Mouse (Mus musculus): ENCODE measurements at regions not wholly inside any gene's neighbourhood (a gene's known extent, or its start where the extent isn't known, plus 50 kb on each side); places are given as distances from the start of the nearest gene placed in this dataset.

GRCm38 (mm10) chr3:18725507-18725906, 777.3 kb downstream of the Cypt12 start:
- no peak for TF ChIP-seq CTCF (IDR thresholded peaks at IDR 0.05; ENCODE audit: low read depth)
- TF ChIP-seq EP300 (optimal IDR thresholded peaks at IDR 0.05): no peak

Measured in stomach, postnatal 0 days (tissue).